Mouse (Mus musculus) thymus, adult 2 months (tissue): ENCODE results near the gene Pld1.

Source experiments
- CTCF ChIP-seq: fragments of 200-500 bp; IDR thresholded peaks from 2 replicates; pipeline ENCODE4 v1.5.1; 2012; ENCODE audit warnings: mild to moderate bottlenecking, control low read depth, low read length, moderate library complexity, borderline replicate concordance; ENCODE audit not compliant: control insufficient read depth, poor library complexity, insufficient read depth; ENCODE audit errors: extremely low read depth
- POLR2A ChIP-seq: fragments of 200-500 bp; IDR thresholded peaks from 2 replicates; pipeline ENCODE4 v1.6.1; 2012; ENCODE audit warnings: mild to moderate bottlenecking, low read length, control low read depth, moderate library complexity; ENCODE audit not compliant: control insufficient read depth, poor library complexity, insufficient read depth; ENCODE audit errors: extremely low read depth

DNA sequence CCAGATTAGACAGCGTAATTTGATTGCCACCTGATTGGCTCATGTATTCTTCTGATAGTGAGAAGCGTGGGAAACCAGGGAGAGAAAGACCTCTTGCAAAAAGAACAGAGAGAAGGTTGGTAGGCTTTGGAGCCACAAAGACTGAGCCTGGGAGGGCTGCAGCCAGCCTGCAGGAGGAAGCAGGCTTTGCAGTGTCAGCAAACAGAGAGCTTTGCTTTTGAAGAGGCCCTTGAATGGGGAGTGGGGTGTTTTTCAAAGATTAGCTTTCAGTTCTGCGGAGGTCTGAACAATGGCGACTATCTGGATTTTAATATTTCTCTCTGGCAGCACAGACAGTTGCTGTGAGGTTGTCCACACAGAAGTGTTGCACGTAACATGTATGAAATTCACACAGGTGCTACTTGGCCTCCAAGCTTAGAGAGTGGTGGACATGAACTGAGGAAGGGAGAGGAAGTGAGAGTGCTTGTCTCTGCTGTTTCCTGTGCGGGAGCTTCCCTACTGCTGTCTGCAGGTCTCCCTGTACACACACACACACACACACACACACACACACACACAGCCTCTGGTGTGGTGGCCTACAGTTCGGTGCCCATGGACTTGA lies 93.2 kb downstream of the Pld1 start:
- no peak for TF ChIP-seq POLR2A
- no peak for TF ChIP-seq CTCF
